Mouse (Mus musculus) kidney, postnatal 0 days (tissue): ENCODE data around the gene 4930548H24Rik. TPM values are rescaled to one million over a fixed set of nuclear protein-coding genes. Genes with fewer than 3 reads are reported as not detected.
A peak's percentile ranks its signal among the peaks of the same experiment; 100 is the strongest.

Source experiments
- ATAC-seq: fragments of 200-750 bp; cut with Nextera tagmentation; replicated peaks from 2 replicates; pipeline ENCODE4 v1.8.0; 2017; ENCODE audit warnings: low read depth, moderate number of reproducible peaks, moderate TSS enrichment, moderate library complexity; ENCODE audit not compliant: low FRiP score
- DNase-seq: peaks from one replicate; pipeline ENCODE4 v3.0.0-alpha.2; 2016; ENCODE audit warnings: low spot score
- H3K27ac ChIP-seq: fragments of 300-500 bp; sonication (generic); 2 replicates; pipeline ENCODE4 v1.5.1; 2014; ENCODE audit warnings: mild to moderate bottlenecking
- H3K27me3 ChIP-seq: fragments of 300-500 bp; sonication (generic); 2 replicates; pipeline ENCODE4 v1.6.1; 2014; ENCODE audit warnings: low read length, mixed read lengths; ENCODE audit not compliant: insufficient read depth
- H3K36me3 ChIP-seq: fragments of 300-500 bp; sonication (generic); 2 replicates; pipeline ENCODE4 v1.6.1; 2014; ENCODE audit warnings: low read length, mixed read lengths; ENCODE audit not compliant: insufficient read depth
- H3K4me1 ChIP-seq: fragments of 300-500 bp; sonication (generic); replicated peaks from 2 replicates; pipeline ENCODE4 v1.6.1; 2014; ENCODE audit warnings: antibody characterized with exemption, low read length, mixed read lengths; ENCODE audit not compliant: insufficient read depth
- H3K4me2 ChIP-seq: fragments of 300-500 bp; sonication (generic); 2 replicates; pipeline ENCODE4 v1.6.1; 2014; ENCODE audit warnings: mild to moderate bottlenecking, low read length, moderate library complexity, mixed read lengths
- H3K4me3 ChIP-seq: fragments of 300-500 bp; sonication (generic); replicated peaks from 2 replicates; pipeline ENCODE4 v1.5.1; 2014; ENCODE audit warnings: low read depth, low read length
- H3K9ac ChIP-seq: fragments of 300-500 bp; sonication (generic); 2 replicates; pipeline ENCODE4 v1.6.1; 2014; ENCODE audit warnings: low read depth, low read length
- H3K9me3 ChIP-seq: fragments of 300-500 bp; sonication (generic); replicated peaks from 2 replicates; pipeline ENCODE4 v1.6.1; 2016; ENCODE audit warnings: low read length, inconsistent platforms, mixed read lengths
- CTCF ChIP-seq: IDR thresholded peaks from 2 replicates; pipeline ENCODE4 v1.5.1; 2016; ENCODE audit warnings: antibody characterized with exemption, low read depth, mild to moderate bottlenecking, moderate library complexity
- WGBS: fragments of 180-500 bp; shearing (Covaris S2); extraction: QIAGEN DNeasy Blood & Tissue Kit; methylation state at CpG from one replicate; pipeline ENCODE4 v1.1.7; 2014; 5-methylcytosine and 5-hydroxymethylcytosine counted together
- polyA plus RNA-seq: library from polyadenylated mRNA; unstranded; fragments of >200 nt; fragmentation: Nextera tagmentation; extraction: Ambion mirVana; gene quantifications from 2 replicates; pipeline ENCODE4 v1.2.1, GENCODE M21; 2015

4930548H24Rik gene
- polyA plus RNA-seq, 1 experiment from 2014 or later: not detected

DNA sequence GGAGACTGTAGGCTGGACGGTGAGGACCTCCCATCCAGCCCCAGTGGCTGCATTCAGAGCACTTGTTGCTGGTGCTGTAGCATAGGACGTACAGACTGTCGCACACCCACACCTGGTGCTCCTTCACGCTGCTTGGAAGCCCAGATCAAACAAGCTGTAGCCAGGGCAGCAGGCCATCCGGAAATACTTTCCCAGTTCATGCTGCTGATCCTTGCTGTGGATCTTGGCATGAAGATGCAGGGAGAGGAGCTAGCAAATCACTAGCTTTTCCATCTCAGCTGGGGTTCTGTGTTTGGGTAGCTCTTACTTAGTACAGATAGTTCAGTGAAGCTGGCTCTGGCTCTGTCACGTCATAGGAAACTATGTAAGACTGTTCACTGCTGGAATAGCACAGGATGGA lies 15.8 kb upstream of the 4930548H24Rik start:
- Histone ChIP-seq H3K9me3 (no peaks in the 10 kb centered on the region), H3K36me3 (peaks cover 60% of the 10 kb centered on the region), H3K4me1 (no peaks in the 10 kb centered on the region), H3K27me3 (no peaks in the 10 kb centered on the region), H3K4me2 (no peak overlapping the region), H3K4me3 (no peak overlapping the region), H3K9ac (no peak overlapping the region), H3K27ac (no peak overlapping the region)
- DNase-seq: no peak
- TF ChIP-seq CTCF: no peak
- 94% methylated on average over 6 of the region's 6 CpGs for WGBS
- no peak for ATAC-seq

DNA sequence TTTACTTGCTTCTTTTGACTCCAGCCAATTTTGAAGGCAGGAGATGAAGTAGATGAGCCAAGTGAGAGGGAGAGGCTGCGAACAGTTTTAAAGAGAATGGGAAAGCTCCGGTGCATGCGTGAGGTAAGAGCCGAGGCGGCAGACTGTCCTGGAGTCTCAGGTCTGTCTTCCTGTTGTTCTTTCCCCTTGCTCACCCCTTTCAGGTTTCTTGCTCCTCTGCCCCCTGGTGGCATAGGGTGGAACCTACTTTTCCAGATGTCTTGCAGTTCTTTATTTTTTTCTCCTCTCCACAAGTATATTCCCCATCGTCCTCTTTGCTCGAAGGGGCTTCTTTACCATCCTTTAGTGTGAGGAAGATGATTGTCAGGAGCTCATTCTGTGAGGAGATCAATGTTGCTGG lies 15.2 kb upstream of the 4930548H24Rik start:
- 73% methylated on average over 7 of the region's 7 CpGs for WGBS
- Histone ChIP-seq H3K9ac (no peak overlapping the region), H3K27ac (no peak overlapping the region), H3K9me3 (no peaks in the 10 kb centered on the region), H3K36me3 (peaks cover 63% of the 10 kb centered on the region), H3K4me1 (no peaks in the 10 kb centered on the region), H3K4me3 (no peak overlapping the region), H3K27me3 (no peaks in the 10 kb centered on the region), H3K4me2 (no peak overlapping the region)
- ATAC-seq (no peak), DNase-seq (peak; percentile 58)
- TF ChIP-seq CTCF: peak; percentile 78

DNA sequence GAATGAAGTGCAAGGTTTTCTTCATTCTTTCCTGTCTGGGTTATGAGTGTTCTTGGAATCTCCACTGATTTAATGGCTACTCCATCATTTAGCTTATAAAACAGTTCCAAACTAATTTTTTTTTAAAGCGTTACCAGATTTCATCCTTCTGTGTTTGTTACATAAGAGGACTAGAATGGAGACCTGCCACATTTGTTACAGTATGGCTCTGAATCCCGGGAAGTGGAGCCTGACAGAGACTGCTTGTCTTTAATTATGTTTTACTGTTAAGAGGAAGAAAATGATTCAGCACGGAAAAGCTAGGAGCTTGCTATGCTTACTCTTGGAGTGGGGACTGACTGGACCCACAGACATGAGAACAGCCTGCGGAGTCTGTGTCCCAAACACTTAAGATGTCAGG lies 5.0 kb upstream of the 4930548H24Rik start:
- no peak overlapping the region for H3K9ac ChIP-seq
- no peak overlapping the region for H3K27ac ChIP-seq
- ATAC-seq: no peak
- no peak overlapping the region for H3K4me2 ChIP-seq
- no peaks in the 10 kb centered on the region for H3K4me1 ChIP-seq
- peaks cover 41% of the 10 kb centered on the region for H3K36me3 ChIP-seq
- 92% methylated on average over 4 of the region's 4 CpGs for WGBS
- no peak for TF ChIP-seq CTCF
- DNase-seq: no peak
- no peaks in the 10 kb centered on the region for H3K9me3 ChIP-seq
- no peak overlapping the region for H3K4me3 ChIP-seq
- no peaks in the 10 kb centered on the region for H3K27me3 ChIP-seq

DNA sequence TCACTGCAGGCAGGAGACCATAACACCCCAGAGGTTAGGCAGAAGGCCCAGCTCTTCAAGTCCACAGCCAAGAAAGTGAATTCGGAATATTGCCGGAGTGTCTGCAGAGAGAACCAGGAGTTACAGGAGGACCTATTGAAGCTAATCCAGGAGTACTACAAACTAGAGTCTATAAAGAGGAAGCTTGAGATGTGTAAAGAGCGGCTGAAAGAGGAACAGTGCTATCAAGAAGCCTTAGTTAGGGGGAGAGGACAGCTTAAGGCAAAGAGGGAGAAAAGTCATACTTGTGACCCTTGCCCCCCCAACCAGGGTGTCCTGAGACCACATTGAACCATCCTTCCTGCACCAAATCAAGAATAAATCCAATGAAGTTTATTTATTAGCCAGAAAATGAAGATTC lies 2.3 kb downstream of the 4930548H24Rik start:
- ATAC-seq: no peak
- DNase-seq: no peak
- no peak overlapping the region for H3K27ac ChIP-seq
- H3K4me3 ChIP-seq: no peak overlapping the region
- no peaks in the 10 kb centered on the region for H3K27me3 ChIP-seq
- H3K4me1 ChIP-seq: no peaks in the 10 kb centered on the region
- no peak for TF ChIP-seq CTCF
- WGBS: 92% methylated on average over 3 of the region's 3 CpGs
- H3K36me3 ChIP-seq: no peaks in the 10 kb centered on the region
- no peak overlapping the region for H3K4me2 ChIP-seq
- H3K9ac ChIP-seq: no peak overlapping the region
- no peaks in the 10 kb centered on the region for H3K9me3 ChIP-seq

DNA sequence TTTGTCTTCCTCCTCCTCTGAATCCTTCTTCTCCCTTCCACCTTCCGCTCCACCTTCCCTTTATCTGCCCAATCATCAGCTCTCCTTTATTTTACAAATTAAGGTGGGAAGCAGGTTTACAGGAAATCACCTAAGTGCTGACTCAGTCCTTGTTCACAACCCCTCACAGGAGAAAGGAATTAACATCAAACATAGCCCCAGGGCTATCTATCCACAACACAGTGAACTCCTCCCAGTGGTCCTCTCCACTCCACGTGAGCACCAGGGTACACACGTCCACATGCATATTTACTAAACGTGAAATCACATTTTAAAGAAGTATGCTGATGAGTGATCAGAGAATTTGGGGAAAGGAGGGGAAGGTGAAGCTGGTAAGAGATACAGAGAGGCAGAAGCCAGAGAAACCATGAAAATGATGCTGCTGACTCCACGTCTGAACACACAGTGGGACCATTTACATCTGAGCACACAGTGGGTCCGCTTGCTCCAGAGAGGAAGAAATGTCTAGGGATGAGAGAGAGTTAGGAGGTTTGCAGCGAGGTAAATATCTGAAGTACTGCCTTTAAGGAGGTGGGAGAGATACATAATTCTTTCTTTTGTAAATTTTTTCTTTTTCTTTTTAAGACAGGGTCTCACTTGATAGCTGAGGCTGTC lies 3.7 kb downstream of the 4930548H24Rik start:
- Histone ChIP-seq H3K4me2 (no peak overlapping the region), H3K9me3 (no peaks in the 10 kb centered on the region), H3K4me1 (no peaks in the 10 kb centered on the region), H3K27me3 (no peaks in the 10 kb centered on the region), H3K4me3 (no peak overlapping the region), H3K36me3 (no peaks in the 10 kb centered on the region), H3K27ac (no peak overlapping the region), H3K9ac (no peak overlapping the region)
- ATAC-seq (no peak), DNase-seq (no peak)
- no peak for TF ChIP-seq CTCF
- WGBS: 59% methylated on average over 7 of the region's 7 CpGs

DNA sequence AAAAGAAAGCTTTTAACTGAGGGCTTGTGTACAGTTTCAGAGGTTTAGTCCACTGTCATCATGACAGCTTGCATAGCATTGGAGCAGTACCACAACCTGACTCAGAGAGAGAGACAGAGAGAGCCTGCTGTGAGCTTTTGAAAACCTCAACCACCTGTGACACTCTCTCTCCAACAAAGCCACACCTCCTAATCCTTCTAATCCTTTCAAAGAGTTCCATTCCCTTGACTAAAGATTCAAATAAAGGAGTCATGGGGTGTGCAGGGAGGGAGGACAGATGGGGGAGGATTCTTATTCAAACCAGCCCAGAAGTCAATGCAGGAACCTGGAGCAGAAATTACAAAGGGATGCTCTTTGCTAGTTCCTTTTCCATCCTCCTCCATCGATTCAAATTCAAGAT lies 6.5 kb downstream of the 4930548H24Rik start:
- no peak for DNase-seq
- Histone ChIP-seq H3K27ac (no peak overlapping the region), H3K4me1 (0 out of 2 replicates have a peak, but pooled peaks cover 2% of the 10 kb centered on the region), H3K27me3 (no peaks in the 10 kb centered on the region), H3K9me3 (no peaks in the 10 kb centered on the region), H3K36me3 (0 out of 2 replicates have a peak, but pooled peaks cover 4% of the 10 kb centered on the region), H3K4me3 (no peak overlapping the region), H3K9ac (no peak overlapping the region), H3K4me2 (no peak overlapping the region)
- TF ChIP-seq CTCF: no peak
- ATAC-seq: no peak
- 52% methylated on average over 1 of the region's 1 CpGs for WGBS
